Mouse (Mus musculus): ENCODE data around the gene Mylk. TPM values are rescaled to one million over a fixed set of nuclear protein-coding genes. Genes with fewer than 3 reads are reported as not detected.
"Not testable (repeated sequence)": the region's sequence is repeated elsewhere in the genome, so short reads cannot be mapped to it uniquely, and the experiment has no call there.

Mylk gene
- polyA plus RNA-seq (2012; rRNA removed), result 208 and 233 TPM in 2 replicates

GRCm38 (mm10) chr16:34745065-34745585, at the start of gene Mylk:
TSS of gene Mylk (plus strand) at chr16:34745210.
- Histone ChIP-seq H3K4me3 (replicated peaks; ENCODE audit: extremely low read depth, low read depth, low read length) (peak within 1 kb of the TSS; percentile 69), H3K4me1 (ENCODE audit: control insufficient read depth, insufficient read depth, low read length) (peaks cover 7% of the 10 kb centered on the region)
- TF ChIP-seq POLR2A (IDR thresholded peaks at IDR 0.05; ENCODE audit: borderline replicate concordance, extremely low read depth, low read depth, low read length) (peak; percentile 80; the same call in 1 of the 2 replicates), CTCF (IDR thresholded peaks at IDR 0.05; ENCODE audit: insufficient read depth, low read length) (no peak)
- under 1% methylated on average over 48 of the region's 48 CpGs for WGBS
- peak; percentile 82 for DNase-seq

- DNase-seq; H3K4me1 ChIP-seq (ENCODE audit: control insufficient read depth, insufficient read depth, low read length): not testable (repeated sequence)
- WGBS, result 66% methylated on average over 3 of the region's 3 CpGs
Measured at GRCm38 (mm10) chr16:34698721-34699120, 46.3 kb upstream of the Mylk start.

GRCm38 (mm10) chr16:34700165-34700827, 44.7 kb upstream of the Mylk start:
- TF ChIP-seq CTCF (IDR thresholded peaks at IDR 0.05; ENCODE audit: insufficient read depth, low read length) (peak; percentile 63), POLR2A (IDR thresholded peaks at IDR 0.05; ENCODE audit: borderline replicate concordance, extremely low read depth, low read depth, low read length) (no peak)
- 11% methylated on average over 7 of the region's 7 CpGs for WGBS
- DNase-seq, result peak; percentile 71
- H3K4me3 ChIP-seq (replicated peaks; ENCODE audit: extremely low read depth, low read depth, low read length), result no peak overlapping the region
- peaks cover 3% of the 10 kb centered on the region; the same call in 1 of the 2 replicates for H3K4me1 ChIP-seq (ENCODE audit: control insufficient read depth, insufficient read depth, low read length)

More at GRCm38 (mm10) chr16:34698721-34699120, 46.3 kb upstream of the Mylk start:
- H3K4me3 ChIP-seq (replicated peaks; ENCODE audit: extremely low read depth, low read depth, low read length), result not testable (repeated sequence)

- no peak for DNase-seq
- no peak for TF ChIP-seq CTCF (IDR thresholded peaks at IDR 0.05; ENCODE audit: insufficient read depth, low read length)
- no peak for TF ChIP-seq POLR2A (IDR thresholded peaks at IDR 0.05; ENCODE audit: borderline replicate concordance, extremely low read depth, low read depth, low read length)
- 59% methylated on average over 6 of the region's 6 CpGs for WGBS
- Histone ChIP-seq H3K4me1 (ENCODE audit: control insufficient read depth, insufficient read depth, low read length) (peaks cover 3% of the 10 kb centered on the region; the same call in 1 of the 2 replicates), H3K4me3 (replicated peaks; ENCODE audit: extremely low read depth, low read depth, low read length) (no peak overlapping the region)
Measured at GRCm38 (mm10) chr16:34700828-34701216, 44.2 kb upstream of the Mylk start.

- Histone ChIP-seq H3K4me1 (ENCODE audit: control insufficient read depth, insufficient read depth, low read length) (no peaks in the 10 kb centered on the region), H3K4me3 (replicated peaks; ENCODE audit: extremely low read depth, low read depth, low read length) (no peak overlapping the region)
- TF ChIP-seq POLR2A (IDR thresholded peaks at IDR 0.05; ENCODE audit: borderline replicate concordance, extremely low read depth, low read depth, low read length), result no peak
- no peak for TF ChIP-seq CTCF (IDR thresholded peaks at IDR 0.05; ENCODE audit: insufficient read depth, low read length)
- no peak for DNase-seq
- 59% methylated on average over 2 of the region's 2 CpGs for WGBS
Measured at GRCm38 (mm10) chr16:34706019-34706418, 39.0 kb upstream of the Mylk start.

GRCm38 (mm10) chr16:34706487-34706946, 38.5 kb upstream of the Mylk start:
- no peak for DNase-seq
- TF ChIP-seq CTCF (IDR thresholded peaks at IDR 0.05; ENCODE audit: insufficient read depth, low read length) (no peak), POLR2A (IDR thresholded peaks at IDR 0.05; ENCODE audit: borderline replicate concordance, extremely low read depth, low read depth, low read length) (no peak)
- 64% methylated on average over 7 of the region's 7 CpGs for WGBS

GRCm38 (mm10) chr16:34711481-34711880, 33.5 kb upstream of the Mylk start:
- Histone ChIP-seq H3K4me1 (ENCODE audit: control insufficient read depth, insufficient read depth, low read length) (no peaks in the 10 kb centered on the region), H3K4me3 (replicated peaks; ENCODE audit: extremely low read depth, low read depth, low read length) (no peak overlapping the region)
- TF ChIP-seq CTCF (IDR thresholded peaks at IDR 0.05; ENCODE audit: insufficient read depth, low read length) (peak; percentile 13; the same call in 1 of the 2 replicates), POLR2A (IDR thresholded peaks at IDR 0.05; ENCODE audit: borderline replicate concordance, extremely low read depth, low read depth, low read length) (no peak)
- WGBS, result 71% methylated on average over 3 of the region's 3 CpGs
- no peak for DNase-seq

More at GRCm38 (mm10) chr16:34706487-34706946, 38.5 kb upstream of the Mylk start:
- Histone ChIP-seq H3K4me3 (replicated peaks; ENCODE audit: extremely low read depth, low read depth, low read length) (no peak overlapping the region), H3K4me1 (ENCODE audit: control insufficient read depth, insufficient read depth, low read length) (no peaks in the 10 kb centered on the region)

GRCm38 (mm10) chr16:34725156-34725555, 19.9 kb upstream of the Mylk start:
- 89% methylated on average over 3 of the region's 3 CpGs for WGBS
- no peak for DNase-seq
- H3K4me3 ChIP-seq (replicated peaks; ENCODE audit: extremely low read depth, low read depth, low read length), result no peak overlapping the region
- H3K4me1 ChIP-seq (ENCODE audit: control insufficient read depth, insufficient read depth, low read length), result no peaks in the 10 kb centered on the region
- no peak for TF ChIP-seq CTCF (IDR thresholded peaks at IDR 0.05; ENCODE audit: insufficient read depth, low read length)
- TF ChIP-seq POLR2A (IDR thresholded peaks at IDR 0.05; ENCODE audit: borderline replicate concordance, extremely low read depth, low read depth, low read length), result no peak

GRCm38 (mm10) chr16:34728610-34729009, 16.4 kb upstream of the Mylk start:
- H3K4me1 ChIP-seq (ENCODE audit: control insufficient read depth, insufficient read depth, low read length); DNase-seq; H3K4me3 ChIP-seq (replicated peaks; ENCODE audit: extremely low read depth, low read depth, low read length): not testable (repeated sequence)

GRCm38 (mm10) chr16:34729371-34729770, 15.6 kb upstream of the Mylk start:
- no peak for DNase-seq
- TF ChIP-seq CTCF (IDR thresholded peaks at IDR 0.05; ENCODE audit: insufficient read depth, low read length) (no peak), POLR2A (IDR thresholded peaks at IDR 0.05; ENCODE audit: borderline replicate concordance, extremely low read depth, low read depth, low read length) (no peak)
- WGBS, result 100% methylated on average over 1 of the region's 1 CpGs

More at GRCm38 (mm10) chr16:34729371-34729770, 15.6 kb upstream of the Mylk start:
- H3K4me3 ChIP-seq (replicated peaks; ENCODE audit: extremely low read depth, low read depth, low read length), result no peak overlapping the region
- no peaks in the 10 kb centered on the region for H3K4me1 ChIP-seq (ENCODE audit: control insufficient read depth, insufficient read depth, low read length)
